Mouse (Mus musculus) neural tube, embryonic 13.5 days (tissue): ENCODE measurements at regions not wholly inside any gene's neighbourhood (a gene's known extent, or its start where the extent isn't known, plus 50 kb on each side); places are given as distances from the start of the nearest gene placed in this dataset.

ENCODE experiments used
- ATAC-seq: fragments of 200-750 bp; cut with Nextera tagmentation; 2 replicates; pipeline ENCODE4 v1.8.0; 2017; ENCODE audit warnings: low read depth, mild to moderate bottlenecking, moderate TSS enrichment, moderate library complexity
- H3K27ac ChIP-seq: fragments of 300-500 bp; sonication (generic); replicated peaks from 2 replicates; pipeline ENCODE4 v1.5.1; 2015; ENCODE audit warnings: moderate library complexity, mild to moderate bottlenecking, inconsistent platforms
- H3K27me3 ChIP-seq: fragments of 300-500 bp; sonication (generic); 2 replicates; pipeline ENCODE4 v1.6.1; 2015; ENCODE audit warnings: mild to moderate bottlenecking, inconsistent platforms
- H3K36me3 ChIP-seq: fragments of 300-500 bp; sonication (generic); 2 replicates; pipeline ENCODE4 v1.6.1; 2015; ENCODE audit warnings: mild to moderate bottlenecking, inconsistent platforms
- H3K4me1 ChIP-seq: fragments of 300-500 bp; sonication (generic); replicated peaks from 2 replicates; pipeline ENCODE4 v1.6.1; 2015; ENCODE audit warnings: inconsistent platforms
- H3K4me2 ChIP-seq: fragments of 300-500 bp; sonication (generic); 2 replicates; pipeline ENCODE4 v1.6.1; 2015; ENCODE audit warnings: inconsistent platforms, mild to moderate bottlenecking, moderate library complexity
- H3K4me3 ChIP-seq: fragments of 300-500 bp; sonication (generic); 2 replicates; pipeline ENCODE4 v1.5.1; 2015; ENCODE audit warnings: mild to moderate bottlenecking, inconsistent platforms
- H3K9ac ChIP-seq: fragments of 300-500 bp; sonication (generic); 2 replicates; pipeline ENCODE4 v1.6.1; 2015; ENCODE audit warnings: moderate library complexity, mild to moderate bottlenecking, inconsistent platforms
- H3K9me3 ChIP-seq: fragments of 300-500 bp; sonication (generic); 2 replicates; pipeline ENCODE4 v1.6.1; 2016; ENCODE audit warnings: inconsistent platforms
- whole genome bisulfite sequencing: fragments of 180-500 bp; shearing (Covaris S2); methylation state at CpG from one replicate; pipeline ENCODE4 v1.1.7; 2015; 5-methylcytosine and 5-hydroxymethylcytosine counted together

DNA sequence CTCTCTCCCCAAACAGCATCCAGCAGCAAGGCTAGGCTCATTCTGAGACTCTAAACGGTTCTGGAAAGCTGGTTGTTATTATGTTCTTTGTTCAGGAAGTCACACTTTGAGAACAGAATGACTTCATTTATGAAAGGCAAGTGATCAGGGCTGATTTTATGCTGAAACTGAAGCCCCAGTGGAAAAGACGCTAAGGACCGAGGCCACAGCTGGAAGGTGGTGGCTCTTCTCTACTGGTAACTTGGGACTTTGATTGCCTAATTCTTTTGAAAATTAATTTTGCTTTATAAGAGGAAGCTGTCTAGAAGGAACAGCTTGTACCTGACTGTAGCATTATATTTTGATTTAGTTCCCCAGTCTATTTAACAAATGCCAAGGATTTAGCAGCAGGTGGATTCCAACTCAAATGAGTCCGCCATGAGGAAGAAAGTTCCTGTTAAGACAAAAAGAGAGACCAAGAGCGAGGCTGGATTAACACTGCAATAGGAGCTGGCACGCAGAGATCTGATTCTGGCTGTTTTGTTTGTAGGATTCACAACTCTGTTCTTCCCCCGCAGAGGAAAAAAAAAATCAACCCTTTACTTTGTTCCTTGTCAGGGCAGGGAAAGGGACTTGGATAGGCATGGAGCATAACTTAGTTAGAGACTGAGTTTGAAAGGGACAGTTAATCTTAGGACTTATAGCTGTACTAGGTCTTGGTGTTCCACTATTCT lies 388.3 kb upstream of the Slc30a5 start:
- Histone ChIP-seq H3K9ac (no peak overlapping the region), H3K9me3 (no peaks in the 10 kb centered on the region), H3K4me2 (no peak overlapping the region), H3K27me3 (no peaks in the 10 kb centered on the region), H3K36me3 (no peaks in the 10 kb centered on the region), H3K4me1 (peaks cover 12% of the 10 kb centered on the region), H3K27ac (no peak overlapping the region), H3K4me3 (no peak overlapping the region)
- no peak for ATAC-seq
- 79% methylated on average over 7 of the region's 7 CpGs for WGBS

DNA sequence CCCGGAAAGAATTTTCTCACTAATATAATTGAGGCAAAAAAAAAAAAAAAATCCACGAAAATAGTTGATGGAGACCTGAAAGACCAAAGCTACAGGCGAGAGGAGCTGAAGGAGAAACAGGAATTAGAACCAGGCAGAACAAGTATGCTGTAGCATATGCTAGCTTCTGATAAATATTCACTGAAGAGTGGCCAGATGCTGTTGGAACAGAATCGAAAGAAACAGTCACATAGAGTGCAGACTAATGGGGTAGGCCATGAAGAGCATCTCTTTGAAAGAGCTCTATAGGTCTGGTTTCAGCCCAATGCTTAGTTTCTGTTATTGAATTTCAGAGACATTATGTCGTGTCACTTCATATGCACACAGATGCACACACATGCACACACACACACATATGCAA lies 386.3 kb upstream of the Slc30a5 start:
- 79% methylated on average over 5 of the region's 5 CpGs for WGBS
- Histone ChIP-seq H3K9ac (no peak overlapping the region), H3K4me3 (no peak overlapping the region), H3K4me2 (no peak overlapping the region), H3K27ac (no peak overlapping the region), H3K36me3 (no peaks in the 10 kb centered on the region), H3K9me3 (no peaks in the 10 kb centered on the region), H3K27me3 (no peaks in the 10 kb centered on the region), H3K4me1 (peaks cover 26% of the 10 kb centered on the region)
- ATAC-seq: no peak

GRCm38 (mm10) chr13:101216897-101217480 lies 383.8 kb upstream of the Slc30a5 start:
- H3K36me3 ChIP-seq: no peaks in the 10 kb centered on the region
- WGBS: 51% methylated on average over 8 of the region's 8 CpGs
- H3K4me2 ChIP-seq: no peak overlapping the region
- no peak overlapping the region for H3K4me3 ChIP-seq
- H3K27me3 ChIP-seq: no peaks in the 10 kb centered on the region
- H3K9ac ChIP-seq: no peak overlapping the region
- H3K27ac ChIP-seq: no peak overlapping the region
- peaks cover 51% of the 10 kb centered on the region for H3K4me1 ChIP-seq
- ATAC-seq: no peak
- H3K9me3 ChIP-seq: no peaks in the 10 kb centered on the region

DNA sequence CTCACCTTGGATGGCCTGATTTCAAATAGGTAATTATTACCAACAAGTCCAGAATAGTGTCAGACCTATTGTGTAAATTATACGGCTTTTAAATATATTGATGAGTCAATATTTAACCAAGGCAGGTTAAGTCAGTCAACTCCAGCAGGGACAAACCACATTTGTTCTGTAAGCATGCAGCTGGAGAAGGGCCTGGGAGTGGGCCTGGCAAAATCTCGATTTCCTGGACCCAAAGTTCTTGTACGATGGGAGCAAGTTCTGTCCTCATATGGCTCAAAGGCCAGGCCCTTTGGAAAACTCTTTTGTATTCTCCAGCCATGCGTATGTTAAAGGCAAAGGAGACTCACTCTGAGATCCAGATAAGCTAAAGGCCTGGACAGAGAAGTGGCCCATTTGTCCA lies 383.2 kb upstream of the Slc30a5 start:
- H3K9ac ChIP-seq: no peak overlapping the region
- 74% methylated on average over 4 of the region's 4 CpGs for WGBS
- no peak overlapping the region for H3K27ac ChIP-seq
- H3K4me3 ChIP-seq: no peak overlapping the region
- no peaks in the 10 kb centered on the region for H3K9me3 ChIP-seq
- no peak for ATAC-seq
- no peak overlapping the region for H3K4me2 ChIP-seq
- peaks cover 53% of the 10 kb centered on the region for H3K4me1 ChIP-seq
- H3K36me3 ChIP-seq: no peaks in the 10 kb centered on the region
- no peaks in the 10 kb centered on the region for H3K27me3 ChIP-seq

GRCm38 (mm10) chr13:101215792-101216221 lies 382.6 kb upstream of the Slc30a5 start:
- 50% methylated on average over 11 of the region's 11 CpGs for WGBS
- no peak for ATAC-seq
- no peaks in the 10 kb centered on the region for H3K9me3 ChIP-seq

GRCm38 (mm10) chr13:101215131-101215641 lies 382.0 kb upstream of the Slc30a5 start:
- Histone ChIP-seq H3K27me3 (no peaks in the 10 kb centered on the region), H3K36me3 (no peaks in the 10 kb centered on the region), H3K27ac (no peak overlapping the region), H3K9me3 (no peaks in the 10 kb centered on the region), H3K4me3 (no peak overlapping the region), H3K9ac (peak overlapping the region; percentile 41; the same call in 1 of the 2 replicates), H3K4me1 (peaks cover 53% of the 10 kb centered on the region), H3K4me2 (no peak overlapping the region)
- ATAC-seq: no peak
- 71% methylated on average over 5 of the region's 5 CpGs for WGBS

More at GRCm38 (mm10) chr13:101215792-101216221, 382.6 kb upstream of the Slc30a5 start:
- Histone ChIP-seq H3K4me2 (no peak overlapping the region), H3K4me3 (no peak overlapping the region), H3K27me3 (no peaks in the 10 kb centered on the region), H3K4me1 (peaks cover 53% of the 10 kb centered on the region), H3K27ac (no peak overlapping the region), H3K9ac (peak overlapping the region; percentile 41; the same call in 1 of the 2 replicates), H3K36me3 (no peaks in the 10 kb centered on the region)

- H3K4me1 ChIP-seq: peaks cover 53% of the 10 kb centered on the region
- no peak overlapping the region for H3K9ac ChIP-seq
- H3K27me3 ChIP-seq: no peaks in the 10 kb centered on the region
- H3K36me3 ChIP-seq: no peaks in the 10 kb centered on the region
- H3K9me3 ChIP-seq: no peaks in the 10 kb centered on the region
- ATAC-seq: peak; percentile 16; the same call in 1 of the 2 replicates
- no peak overlapping the region for H3K27ac ChIP-seq
- no peak overlapping the region for H3K4me2 ChIP-seq
- 68% methylated on average over 2 of the region's 2 CpGs for WGBS
- no peak overlapping the region for H3K4me3 ChIP-seq
These were observed 380.9 kb upstream of the Slc30a5 start for GRCm38 (mm10) chr13:101214094-101214493.

DNA sequence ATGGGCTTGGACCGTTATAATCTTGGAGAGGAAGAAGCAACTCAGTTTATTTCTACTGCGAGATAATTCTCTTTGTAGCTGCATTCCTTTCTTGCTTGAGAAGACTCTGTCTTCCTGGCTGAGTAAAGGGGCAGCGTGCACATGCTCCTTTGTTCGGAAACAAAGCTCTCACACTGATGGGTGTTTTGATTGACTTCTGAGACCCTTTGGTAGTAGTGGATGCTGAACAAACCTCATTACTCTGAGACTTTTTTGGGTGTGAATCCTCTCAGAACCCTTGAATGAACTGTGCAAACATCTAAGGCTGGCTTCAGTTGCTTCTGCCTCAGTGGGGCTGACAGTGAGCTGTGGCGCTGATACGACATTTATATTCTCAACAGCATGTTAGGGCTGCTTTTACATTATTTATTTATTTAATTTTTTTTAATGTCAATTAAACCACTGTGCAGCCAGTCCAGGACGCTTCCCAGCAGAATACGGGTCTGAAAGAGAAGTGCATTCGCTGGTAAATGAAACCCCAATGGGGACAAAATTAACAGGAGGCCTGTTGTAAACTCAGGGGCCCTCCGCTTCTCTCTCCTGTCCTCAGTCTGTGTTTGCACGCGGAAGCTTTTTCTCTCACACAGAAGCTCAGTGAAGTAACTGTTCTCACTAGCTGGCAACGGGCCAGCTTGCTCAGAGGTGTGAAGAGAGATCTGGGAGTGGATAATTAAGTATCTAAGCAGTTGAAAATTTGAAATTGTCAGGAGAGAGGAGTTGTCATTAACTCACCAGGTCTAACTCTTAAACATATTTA lies 380.1 kb upstream of the Slc30a5 start:
- Histone ChIP-seq H3K36me3 (no peaks in the 10 kb centered on the region), H3K4me1 (peaks cover 53% of the 10 kb centered on the region), H3K4me2 (no peak overlapping the region), H3K9me3 (no peaks in the 10 kb centered on the region), H3K27ac (peak overlapping the region; percentile 59), H3K4me3 (no peak overlapping the region), H3K9ac (0 out of 2 replicates have a peak overlapping the region, but pooled peaks have one; percentile 18), H3K27me3 (no peaks in the 10 kb centered on the region)
- WGBS: 22% methylated on average over 13 of the region's 13 CpGs
- peak; percentile 60 for ATAC-seq

DNA sequence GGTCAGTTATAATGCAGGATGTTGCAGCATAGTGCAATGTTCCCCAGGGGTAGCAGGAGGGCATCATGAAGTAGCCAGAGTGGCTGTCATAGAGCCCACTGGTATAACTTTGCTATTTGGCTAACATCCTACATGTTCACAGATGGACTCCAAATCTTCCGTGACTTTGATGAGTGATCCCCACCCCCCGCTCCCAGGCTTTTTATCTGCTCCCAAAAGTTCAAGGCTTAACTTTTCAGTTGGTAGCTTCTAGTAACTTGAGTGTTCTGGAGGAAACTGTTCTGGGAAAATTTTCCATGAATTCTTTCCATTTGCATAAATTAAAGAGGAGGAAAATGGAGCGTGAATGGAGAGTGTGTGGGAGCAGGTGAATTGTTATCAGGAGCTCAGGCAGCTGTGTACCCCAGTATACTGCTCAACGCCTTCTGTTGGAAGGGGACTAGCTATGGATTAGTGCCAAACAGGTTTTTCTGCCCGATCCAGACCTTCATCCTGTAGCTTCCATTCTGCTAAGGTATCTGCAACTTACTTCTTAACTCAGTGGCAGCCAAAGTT lies 379.2 kb upstream of the Slc30a5 start:
- Histone ChIP-seq H3K36me3 (no peaks in the 10 kb centered on the region), H3K9ac (no peak overlapping the region), H3K4me3 (no peak overlapping the region), H3K4me2 (no peak overlapping the region), H3K27ac (0 out of 2 replicates have a peak overlapping the region, but pooled peaks have one; percentile 59), H3K27me3 (no peaks in the 10 kb centered on the region), H3K9me3 (no peaks in the 10 kb centered on the region), H3K4me1 (peaks cover 51% of the 10 kb centered on the region)
- WGBS: 67% methylated on average over 5 of the region's 5 CpGs
- ATAC-seq: no peak

DNA sequence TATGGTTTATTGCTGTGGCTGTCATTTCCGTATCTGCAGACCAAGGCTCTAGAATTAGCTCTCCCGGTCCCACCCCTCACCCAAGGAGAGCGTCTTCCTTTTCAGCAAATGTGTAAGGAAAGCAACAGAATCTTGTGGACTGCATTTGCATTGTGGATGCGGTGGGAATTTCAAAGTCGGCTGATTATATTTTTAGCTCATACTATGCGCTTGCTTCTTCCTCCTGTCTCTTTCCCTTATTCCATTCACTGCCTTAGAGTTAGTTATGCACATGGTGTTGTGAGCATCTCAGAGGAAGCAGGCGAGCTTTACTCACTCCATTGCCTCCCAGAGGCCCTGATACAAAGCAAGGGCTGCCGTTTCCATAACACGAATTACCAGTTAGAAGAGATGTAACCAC lies 375.6 kb upstream of the Slc30a5 start:
- Histone ChIP-seq H3K27ac (no peak overlapping the region), H3K27me3 (no peaks in the 10 kb centered on the region), H3K4me3 (no peak overlapping the region), H3K9ac (no peak overlapping the region), H3K4me2 (no peak overlapping the region), H3K36me3 (no peaks in the 10 kb centered on the region), H3K4me1 (peaks cover 20% of the 10 kb centered on the region), H3K9me3 (no peaks in the 10 kb centered on the region)
- no peak for ATAC-seq
- WGBS: 92% methylated on average over 9 of the region's 9 CpGs

GRCm38 (mm10) chr13:101203463-101203862 lies 370.2 kb upstream of the Slc30a5 start:
- H3K4me3 ChIP-seq: no peak overlapping the region
- no peaks in the 10 kb centered on the region for H3K9me3 ChIP-seq
- 0 out of 2 replicates have a peak overlapping the region, but pooled peaks have one; percentile 61 for H3K27ac ChIP-seq
- no peak overlapping the region for H3K9ac ChIP-seq
- no peak overlapping the region for H3K4me2 ChIP-seq
- peaks cover 16% of the 10 kb centered on the region; the same call in 1 of the 2 replicates for H3K4me1 ChIP-seq
- no peaks in the 10 kb centered on the region for H3K36me3 ChIP-seq
- H3K27me3 ChIP-seq: no peaks in the 10 kb centered on the region
- no peak for ATAC-seq
